Mouse (Mus musculus): ENCODE data around the gene Mogat2. TPM values are rescaled to one million over a fixed set of nuclear protein-coding genes. Genes with fewer than 3 reads are reported as not detected.
A peak's percentile ranks its signal among the peaks of the same experiment; 100 is the strongest.

Gene Mogat2
- polyA plus RNA-seq, 1 experiment from 2014 or later = 0.80 TPM

DNA sequence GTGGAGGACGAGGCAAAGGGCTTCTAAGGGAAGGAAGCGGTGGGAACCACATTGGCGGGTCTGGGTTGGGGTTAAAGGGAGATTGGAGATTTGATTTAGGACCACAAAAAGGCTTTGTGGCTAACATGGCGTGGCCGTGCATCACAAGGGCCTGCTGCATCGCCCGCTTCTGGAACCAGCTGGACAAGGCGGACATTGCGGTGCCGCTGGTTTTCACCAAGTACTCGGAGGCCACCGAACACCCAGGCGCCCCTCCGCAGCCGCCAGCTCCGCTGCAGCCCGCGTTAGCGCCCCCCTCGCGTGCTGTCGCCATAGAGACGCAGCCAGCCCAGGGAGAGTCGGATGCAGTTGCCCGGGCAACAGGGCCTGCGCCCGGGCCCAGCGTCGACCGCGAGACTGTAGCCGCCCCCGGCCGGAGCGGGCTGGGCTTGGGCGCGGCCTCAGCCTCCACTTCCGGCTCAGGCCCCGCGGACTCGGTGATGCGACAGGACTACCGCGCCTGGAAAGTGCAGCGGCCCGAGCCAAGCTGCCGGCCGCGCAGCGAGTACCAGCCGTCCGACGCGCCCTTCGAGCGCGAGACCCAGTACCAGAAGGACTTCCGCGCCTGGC, 29.6 kb upstream of the Mogat2 start:
- H3K9me3 ChIP-seq (ENCODE audit: control insufficient read depth, low read length) = no peaks in the 10 kb centered on the region
- under 1% methylated on average over 55 of the region's 59 CpGs for WGBS
- peak overlapping the region; percentile 97 for H3K27ac ChIP-seq (ENCODE audit: low read depth, low read length)
- peak overlapping the region; percentile 89 for H3K4me2 ChIP-seq (ENCODE audit: low read length)
- H3K9ac ChIP-seq (ENCODE audit: low read depth, low read length) = peak overlapping the region; percentile 97
- no peaks in the 10 kb centered on the region for H3K36me3 ChIP-seq (ENCODE audit: control insufficient read depth, insufficient read depth, low read length)
- no peaks in the 10 kb centered on the region for H3K27me3 ChIP-seq (replicated peaks; ENCODE audit: control insufficient read depth, insufficient read depth, low read length)
- H3K4me3 ChIP-seq (ENCODE audit: low read length) = peak overlapping the region; percentile 96
- ATAC-seq = peak; percentile 86
- peaks cover 21% of the 10 kb centered on the region for H3K4me1 ChIP-seq (ENCODE audit: control insufficient read depth, insufficient read depth, low read depth, low read length)

DNA sequence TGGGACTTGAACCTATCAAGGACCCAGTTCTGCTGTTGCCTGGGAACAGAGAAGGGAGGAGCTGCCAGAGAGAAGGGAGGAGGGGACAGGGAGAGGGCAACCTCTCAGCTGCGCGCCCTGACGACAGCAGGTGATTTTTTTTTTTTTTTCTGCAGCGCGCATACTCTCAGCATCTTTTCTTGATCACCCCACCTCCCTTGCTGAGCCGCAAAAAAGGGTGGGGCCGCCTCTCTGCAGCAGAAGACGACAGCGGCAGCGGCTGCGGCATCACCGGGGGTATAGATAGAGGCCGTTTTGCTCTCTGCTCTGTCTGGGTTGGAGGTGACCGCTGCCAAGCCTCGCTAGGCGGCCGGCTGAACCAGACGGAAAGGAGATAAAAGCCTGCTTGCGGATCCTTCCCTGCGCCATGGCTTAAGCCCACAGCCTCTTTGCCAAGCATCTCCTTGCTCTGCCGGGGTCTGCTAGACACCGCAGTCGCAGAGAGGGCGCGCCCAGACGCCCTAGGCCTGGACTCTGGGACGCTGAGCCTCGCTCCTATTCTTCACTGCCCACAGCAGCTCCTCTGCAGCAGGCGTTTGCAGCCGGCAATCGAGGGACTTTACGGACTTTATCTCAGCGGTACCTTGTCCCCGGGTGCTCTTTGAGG, 29.0 kb upstream of the Mogat2 start, which contains the start of gene Map6:
TSS of gene Map6 (plus strand) at position 197 of the 646 bp plus-strand sequence.
- Histone ChIP-seq H3K27ac (ENCODE audit: low read depth, low read length) (peak within 1 kb of the TSS; percentile 97), H3K9me3 (ENCODE audit: control insufficient read depth, low read length) (no peaks in the 10 kb centered on the region), H3K4me2 (ENCODE audit: low read length) (peak within 1 kb of the TSS; percentile 89), H3K9ac (ENCODE audit: low read depth, low read length) (peak within 1 kb of the TSS; percentile 97), H3K27me3 (replicated peaks; ENCODE audit: control insufficient read depth, insufficient read depth, low read length) (no peaks in the 10 kb centered on the region), H3K4me1 (ENCODE audit: control insufficient read depth, insufficient read depth, low read depth, low read length) (peaks cover 15% of the 10 kb centered on the region), H3K4me3 (ENCODE audit: low read length) (peak within 1 kb of the TSS; percentile 96), H3K36me3 (ENCODE audit: control insufficient read depth, insufficient read depth, low read length) (no peaks in the 10 kb centered on the region)
- 1% methylated on average over 34 of the region's 34 CpGs for WGBS
- peak; percentile 74 for ATAC-seq

DNA sequence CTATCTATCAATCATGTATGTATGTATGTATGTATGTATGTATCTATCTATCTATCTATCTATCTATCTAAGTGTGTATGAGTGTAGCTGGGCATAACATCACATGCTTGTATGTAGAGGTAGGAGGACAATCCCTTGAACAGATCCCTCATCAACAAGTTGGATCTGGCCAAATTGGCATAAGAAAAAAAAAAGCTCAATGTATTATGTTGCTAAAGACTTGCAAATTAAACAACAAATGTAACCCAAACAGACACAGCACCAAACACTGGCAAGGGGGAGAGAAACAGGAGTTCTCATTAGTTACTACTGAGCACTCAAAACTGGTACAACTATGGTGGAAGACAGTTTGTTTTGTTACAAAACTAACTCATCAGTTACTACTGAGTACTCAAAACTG, 26.2 kb upstream of the Mogat2 start:
- H3K9me3 ChIP-seq (ENCODE audit: control insufficient read depth, low read length) = no peaks in the 10 kb centered on the region
- no peak overlapping the region for H3K9ac ChIP-seq (ENCODE audit: low read depth, low read length)
- no peak overlapping the region for H3K4me3 ChIP-seq (ENCODE audit: low read length)
- no peak for ATAC-seq
- H3K4me2 ChIP-seq (ENCODE audit: low read length) = no peak overlapping the region
- H3K4me1 ChIP-seq (ENCODE audit: control insufficient read depth, insufficient read depth, low read depth, low read length) = no peaks in the 10 kb centered on the region; the same call in 1 of the 2 replicates
- H3K36me3 ChIP-seq (ENCODE audit: control insufficient read depth, insufficient read depth, low read length) = no peaks in the 10 kb centered on the region
- H3K27ac ChIP-seq (ENCODE audit: low read depth, low read length) = no peak overlapping the region
- no peaks in the 10 kb centered on the region for H3K27me3 ChIP-seq (replicated peaks; ENCODE audit: control insufficient read depth, insufficient read depth, low read length)

DNA sequence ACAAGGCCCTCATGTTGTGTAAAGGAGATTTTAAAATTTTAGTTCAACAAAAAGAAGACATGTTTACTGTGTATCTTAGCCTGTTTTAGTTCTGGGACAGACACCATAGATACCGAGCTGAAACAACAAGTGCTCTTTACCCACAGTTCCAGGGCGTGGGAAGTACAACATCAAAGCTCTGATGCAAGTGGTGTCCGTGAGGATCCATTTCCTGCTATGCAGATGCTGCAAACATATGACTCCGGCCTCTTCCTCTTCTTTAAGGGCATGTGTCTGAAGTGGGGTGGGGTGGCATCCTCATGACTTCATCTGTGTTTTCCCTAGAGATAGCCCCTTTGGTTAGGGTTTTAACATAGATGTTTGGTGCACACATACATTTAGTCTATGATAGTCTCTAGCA, 25.1 kb upstream of the Mogat2 start:
- Histone ChIP-seq H3K36me3 (ENCODE audit: control insufficient read depth, insufficient read depth, low read length) (no peaks in the 10 kb centered on the region), H3K9me3 (ENCODE audit: control insufficient read depth, low read length) (no peaks in the 10 kb centered on the region), H3K4me2 (ENCODE audit: low read length) (no peak overlapping the region), H3K9ac (ENCODE audit: low read depth, low read length) (no peak overlapping the region), H3K27ac (ENCODE audit: low read depth, low read length) (no peak overlapping the region), H3K27me3 (replicated peaks; ENCODE audit: control insufficient read depth, insufficient read depth, low read length) (no peaks in the 10 kb centered on the region), H3K4me3 (ENCODE audit: low read length) (no peak overlapping the region), H3K4me1 (ENCODE audit: control insufficient read depth, insufficient read depth, low read depth, low read length) (no peaks in the 10 kb centered on the region; the same call in 1 of the 2 replicates)
- WGBS = 75% methylated on average over 4 of the region's 4 CpGs
- ATAC-seq = no peak

DNA sequence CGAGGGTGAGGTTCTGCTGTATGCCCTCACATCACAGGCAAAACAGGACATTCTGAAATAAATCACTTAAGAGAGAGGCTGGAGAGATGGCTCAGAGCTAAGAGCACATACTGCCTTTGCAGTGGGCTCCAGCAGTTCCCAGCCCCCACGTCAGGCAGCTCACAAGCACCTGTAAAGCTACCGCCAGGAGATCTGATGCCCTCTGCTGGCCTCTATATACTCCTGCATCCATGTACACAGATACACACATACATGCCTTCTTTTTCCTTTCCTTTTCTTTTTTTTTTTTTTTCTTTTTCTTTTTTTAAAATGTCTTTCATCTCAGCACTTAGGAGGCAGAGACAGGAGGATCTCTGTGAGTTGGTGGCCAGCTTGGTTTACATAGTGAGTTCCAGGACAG, 23.5 kb upstream of the Mogat2 start:
- no peak overlapping the region for H3K9ac ChIP-seq (ENCODE audit: low read depth, low read length)
- 59% methylated on average over 3 of the region's 3 CpGs for WGBS
- H3K4me3 ChIP-seq (ENCODE audit: low read length) = no peak overlapping the region
- H3K36me3 ChIP-seq (ENCODE audit: control insufficient read depth, insufficient read depth, low read length) = no peaks in the 10 kb centered on the region
- no peaks in the 10 kb centered on the region for H3K9me3 ChIP-seq (ENCODE audit: control insufficient read depth, low read length)
- H3K27ac ChIP-seq (ENCODE audit: low read depth, low read length) = no peak overlapping the region
- no peaks in the 10 kb centered on the region; the same call in 1 of the 2 replicates for H3K4me1 ChIP-seq (ENCODE audit: control insufficient read depth, insufficient read depth, low read depth, low read length)
- no peak for ATAC-seq
- H3K4me2 ChIP-seq (ENCODE audit: low read length) = no peak overlapping the region
- no peaks in the 10 kb centered on the region for H3K27me3 ChIP-seq (replicated peaks; ENCODE audit: control insufficient read depth, insufficient read depth, low read length)

DNA sequence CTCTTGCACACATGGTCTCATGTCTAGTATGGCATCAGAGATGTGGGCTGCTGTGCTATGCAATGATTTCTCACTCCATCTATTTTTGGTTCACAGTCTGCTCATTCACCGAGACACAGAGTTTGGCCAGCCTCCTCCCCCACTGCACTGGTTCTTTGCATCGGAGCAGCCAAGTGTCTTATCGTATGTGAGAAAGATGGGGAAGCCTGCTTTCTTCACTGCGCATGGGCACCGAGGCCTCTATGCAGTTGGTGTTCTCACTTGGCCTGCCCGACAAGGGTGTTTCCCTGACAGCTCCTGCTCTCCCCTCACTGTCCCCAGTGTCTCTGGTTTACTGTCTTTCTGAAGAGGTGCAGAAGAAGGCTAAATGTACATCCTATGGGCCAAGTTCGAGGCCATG, 16.6 kb upstream of the Mogat2 start:
- no peak for ATAC-seq
- WGBS = 87% methylated on average over 7 of the region's 7 CpGs
- H3K9ac ChIP-seq (ENCODE audit: low read depth, low read length) = no peak overlapping the region
- no peaks in the 10 kb centered on the region for H3K9me3 ChIP-seq (ENCODE audit: control insufficient read depth, low read length)
- H3K27ac ChIP-seq (ENCODE audit: low read depth, low read length) = no peak overlapping the region
- no peaks in the 10 kb centered on the region; the same call in 1 of the 2 replicates for H3K27me3 ChIP-seq (replicated peaks; ENCODE audit: control insufficient read depth, insufficient read depth, low read length)
- no peak overlapping the region for H3K4me3 ChIP-seq (ENCODE audit: low read length)
- H3K4me2 ChIP-seq (ENCODE audit: low read length) = no peak overlapping the region
- H3K36me3 ChIP-seq (ENCODE audit: control insufficient read depth, insufficient read depth, low read length) = no peaks in the 10 kb centered on the region
- no peaks in the 10 kb centered on the region for H3K4me1 ChIP-seq (ENCODE audit: control insufficient read depth, insufficient read depth, low read depth, low read length)

DNA sequence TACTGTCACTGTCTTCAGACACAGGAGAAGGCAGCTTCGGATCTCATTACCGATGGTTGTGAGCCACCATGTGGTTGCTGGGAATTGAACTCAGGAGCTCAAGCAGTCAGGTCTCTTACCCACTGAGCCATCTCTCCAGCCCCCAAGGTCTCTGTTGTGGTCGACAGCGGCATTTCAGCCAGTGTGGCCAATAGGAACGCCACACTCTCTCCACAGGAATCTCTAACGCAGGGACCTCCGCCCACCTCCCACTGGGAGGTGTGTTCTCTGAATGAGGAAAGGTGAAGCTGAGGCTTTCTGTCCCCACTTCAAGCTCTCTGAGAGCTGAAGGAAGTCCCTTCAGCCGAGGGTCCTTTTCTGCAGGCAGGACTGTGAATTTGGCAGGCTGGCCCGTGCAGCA, 12.0 kb upstream of the Mogat2 start:
- no peak for ATAC-seq
- Histone ChIP-seq H3K27me3 (replicated peaks; ENCODE audit: control insufficient read depth, insufficient read depth, low read length) (peaks cover 3% of the 10 kb centered on the region; the same call in 1 of the 2 replicates), H3K4me1 (ENCODE audit: control insufficient read depth, insufficient read depth, low read depth, low read length) (peaks cover 6% of the 10 kb centered on the region), H3K4me3 (ENCODE audit: low read length) (no peak overlapping the region), H3K36me3 (ENCODE audit: control insufficient read depth, insufficient read depth, low read length) (no peaks in the 10 kb centered on the region), H3K4me2 (ENCODE audit: low read length) (no peak overlapping the region), H3K9me3 (ENCODE audit: control insufficient read depth, low read length) (no peaks in the 10 kb centered on the region), H3K27ac (ENCODE audit: low read depth, low read length) (no peak overlapping the region), H3K9ac (ENCODE audit: low read depth, low read length) (no peak overlapping the region)
- WGBS = 35% methylated on average over 9 of the region's 9 CpGs

DNA sequence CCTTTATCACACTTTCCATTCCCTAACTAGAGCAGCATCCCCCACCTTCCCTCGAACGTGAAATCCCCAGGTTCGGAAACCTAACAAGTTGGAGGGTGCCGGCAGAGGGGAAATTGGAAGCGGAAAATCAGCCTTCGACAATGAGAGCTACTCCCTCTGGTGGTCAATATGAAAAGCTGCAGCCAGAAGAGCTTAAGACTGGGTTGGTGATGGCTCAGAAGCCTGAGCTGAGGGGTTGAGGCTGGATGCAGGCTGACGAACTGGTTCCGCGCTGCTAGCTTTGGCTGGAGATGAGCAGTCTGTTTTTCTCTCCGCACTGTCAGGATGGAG, 11.1 kb upstream of the Mogat2 start:
- peak; percentile 83 for ATAC-seq
- no peaks in the 10 kb centered on the region for H3K9me3 ChIP-seq (ENCODE audit: control insufficient read depth, low read length)
- 2% methylated on average over 10 of the region's 10 CpGs for WGBS

DNA sequence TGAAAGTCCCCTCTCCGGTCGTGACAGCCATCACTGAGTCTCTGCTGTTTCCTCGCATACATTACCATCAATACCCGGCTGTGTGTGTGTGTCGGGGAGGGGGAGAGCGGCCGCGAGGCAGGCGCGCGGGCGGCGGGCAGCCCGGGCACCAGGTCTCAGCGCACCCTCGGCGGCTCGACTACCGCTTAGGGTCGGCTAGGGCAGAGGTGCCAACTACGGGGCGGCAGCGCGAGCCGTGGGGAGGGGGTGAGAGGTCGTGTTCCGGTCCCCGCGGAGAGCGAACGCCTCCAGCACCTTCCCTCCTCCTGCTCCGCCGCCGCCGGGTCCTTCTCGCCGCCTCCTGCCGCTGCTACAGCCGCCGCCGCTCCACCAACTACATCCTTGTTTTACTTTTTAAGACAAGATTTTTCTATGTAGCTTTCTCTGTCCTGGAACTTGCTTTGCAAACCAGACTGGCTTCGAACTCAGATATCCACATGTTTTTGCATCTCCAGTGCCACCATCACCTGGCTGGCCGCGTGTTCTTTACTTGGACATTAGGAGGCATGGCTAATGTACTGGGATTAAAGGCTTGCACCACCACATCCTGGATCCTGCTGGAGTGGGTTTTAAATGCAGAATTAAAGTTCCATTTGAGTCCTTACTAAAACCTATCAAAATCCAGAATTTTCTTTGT, 10.6 kb upstream of the Mogat2 start:
- ATAC-seq = peak; percentile 55; the same call in 1 of the 2 replicates
- under 1% methylated on average over 43 of the region's 44 CpGs for WGBS
- Histone ChIP-seq H3K27ac (ENCODE audit: low read depth, low read length) (no peak overlapping the region), H3K4me3 (ENCODE audit: low read length) (peak overlapping the region; percentile 44), H3K4me1 (ENCODE audit: control insufficient read depth, insufficient read depth, low read depth, low read length) (peaks cover 6% of the 10 kb centered on the region), H3K27me3 (replicated peaks; ENCODE audit: control insufficient read depth, insufficient read depth, low read length) (peaks cover 3% of the 10 kb centered on the region; the same call in 1 of the 2 replicates), H3K9ac (ENCODE audit: low read depth, low read length) (peak overlapping the region; percentile 52), H3K4me2 (ENCODE audit: low read length) (peak overlapping the region; percentile 79), H3K36me3 (ENCODE audit: control insufficient read depth, insufficient read depth, low read length) (no peaks in the 10 kb centered on the region), H3K9me3 (ENCODE audit: control insufficient read depth, low read length) (no peaks in the 10 kb centered on the region)

More for the DNA sequence above, 11.1 kb upstream of the Mogat2 start:
- H3K27ac ChIP-seq (ENCODE audit: low read depth, low read length) = no peak overlapping the region
- peak overlapping the region; percentile 79 for H3K4me2 ChIP-seq (ENCODE audit: low read length)
- peak overlapping the region; percentile 44 for H3K4me3 ChIP-seq (ENCODE audit: low read length)
- peaks cover 6% of the 10 kb centered on the region for H3K4me1 ChIP-seq (ENCODE audit: control insufficient read depth, insufficient read depth, low read depth, low read length)
- no peak overlapping the region for H3K9ac ChIP-seq (ENCODE audit: low read depth, low read length)
- H3K36me3 ChIP-seq (ENCODE audit: control insufficient read depth, insufficient read depth, low read length) = no peaks in the 10 kb centered on the region
- peaks cover 3% of the 10 kb centered on the region; the same call in 1 of the 2 replicates for H3K27me3 ChIP-seq (replicated peaks; ENCODE audit: control insufficient read depth, insufficient read depth, low read length)

Data from hindbrain, embryonic 16.5 days (tissue).